Mouse (Mus musculus): ENCODE measurements around the gene Mphosph6.

DNA sequence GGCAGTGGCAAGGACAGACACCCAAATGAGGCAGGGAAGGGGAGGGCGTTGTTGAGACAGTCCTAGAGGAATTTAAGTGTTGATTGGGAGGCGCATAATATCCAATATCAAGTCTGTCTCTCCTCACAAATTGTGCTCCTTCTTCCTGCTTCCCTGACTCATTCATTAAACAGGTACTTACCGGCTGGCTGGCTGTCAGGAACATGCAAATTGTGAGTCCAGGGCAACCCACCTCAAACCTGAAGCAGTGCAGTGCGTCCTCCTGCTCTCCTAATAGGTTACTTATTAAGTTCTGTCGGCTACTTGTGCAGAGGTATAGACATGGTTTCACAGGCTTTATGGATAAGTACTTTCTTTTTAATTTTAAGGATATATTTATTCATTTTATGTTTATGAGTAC, 3.7 kb upstream of the Mphosph6 start:
- TF ChIP-seq POLR2A (IDR thresholded peaks at IDR 0.05; ENCODE audit: borderline replicate concordance, extremely low read depth, low read depth, low read length) = no peak
- TF ChIP-seq CTCF (IDR thresholded peaks at IDR 0.05; ENCODE audit: insufficient read depth, low read length) = no peak

All from lung, adult 2 months (tissue).